Mouse (Mus musculus): ENCODE results near the gene Pcsk2.

DNA sequence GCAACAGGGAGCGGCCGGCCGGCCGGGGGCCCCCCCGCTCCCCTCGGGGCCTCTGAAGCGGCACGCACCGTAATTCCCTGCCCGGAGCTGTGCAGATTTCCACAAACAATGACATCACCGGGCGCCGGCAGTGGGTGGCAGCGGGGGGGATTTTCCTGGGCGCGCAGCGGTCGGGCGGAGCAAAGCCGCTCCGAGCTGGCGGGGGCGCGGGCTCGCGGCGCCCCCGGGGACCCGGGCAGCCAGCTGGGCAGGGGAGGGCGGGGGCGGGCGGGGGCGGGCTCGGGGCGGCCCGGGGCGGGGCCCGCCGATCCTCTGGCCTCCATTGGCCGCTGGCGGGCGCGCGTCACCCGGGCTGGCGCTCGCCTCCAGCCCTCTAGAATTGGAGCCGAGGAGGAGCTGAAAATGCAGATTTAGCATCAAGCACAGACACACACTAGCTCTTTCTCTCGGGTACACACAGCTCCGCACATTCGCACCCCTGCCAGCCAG lies at the start of gene Pcsk2:
- TF ChIP-seq HCFC1 (IDR thresholded peaks at IDR 0.05; ENCODE audit: borderline replicate concordance, insufficient read depth, low read length) (no peak), CHD2 (IDR thresholded peaks at IDR 0.05; ENCODE audit: low read depth, low read length) (no peak), ZC3H11A (IDR thresholded peaks at IDR 0.05; ENCODE audit: borderline replicate concordance, low read depth, low read length) (no peak), MAFK (IDR thresholded peaks at IDR 0.05; ENCODE audit: insufficient read depth, low read depth, low read length) (no peak)

All from ES-E14 (cell line).